Mouse (Mus musculus) ZHBTc4 (cell line): ENCODE measurements around the gene Kif27.

Experiments
- DNase-seq: peaks from one replicate; pipeline ENCODE4 v3.0.0-alpha.2; 2011; ENCODE audit warnings: low read depth, low spot score

Kif27 gene

DNA sequence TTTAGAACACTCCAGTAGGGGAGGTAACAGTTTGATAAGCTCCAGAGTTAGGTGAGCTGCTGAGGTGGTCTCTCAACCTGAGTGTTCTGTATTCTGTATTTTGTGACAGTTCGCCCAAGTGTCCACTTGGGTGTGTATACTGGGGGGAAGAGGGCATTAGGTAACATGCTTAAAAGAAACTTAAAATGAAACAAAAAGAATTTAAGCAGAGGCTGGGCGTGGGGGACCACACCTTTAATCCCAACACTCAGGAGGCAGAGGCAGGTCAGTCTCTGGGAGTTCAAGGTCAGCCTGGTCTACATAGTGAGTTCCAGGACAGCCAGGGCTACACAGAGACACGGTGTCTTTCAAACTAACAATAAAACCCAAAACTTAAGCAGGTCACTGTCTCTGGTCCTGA lies 78.4 kb downstream of the Kif27 start:
- peak; percentile 56 for DNase-seq

GRCm38 (mm10) chr13:58276256-58276655 lies 82.7 kb downstream of the Kif27 start:
- no peak for DNase-seq

DNA sequence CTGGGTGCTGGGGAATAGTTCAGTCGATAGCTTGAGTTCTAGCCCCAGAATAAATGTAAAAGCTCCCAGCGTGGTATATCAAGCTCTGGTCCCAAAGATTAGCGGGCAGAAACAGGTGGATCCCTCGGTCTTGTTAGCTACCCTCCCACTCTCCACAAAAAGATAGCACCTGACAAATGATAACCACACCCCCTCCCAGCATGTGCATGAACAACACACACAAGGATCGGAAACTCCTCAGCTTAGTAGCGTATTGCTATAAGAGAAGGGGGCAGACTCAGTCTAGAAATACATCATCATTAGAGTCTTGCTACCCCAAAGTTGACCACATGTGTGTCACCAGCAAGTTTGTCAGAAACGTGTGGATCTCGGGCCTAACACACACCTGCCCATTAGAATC lies 83.3 kb downstream of the Kif27 start, which contains the start of gene Gkap1:
TSS of gene Gkap1 (minus strand) at position 101 of the 400 bp plus-strand sequence.
- DNase-seq, result no peak

DNA sequence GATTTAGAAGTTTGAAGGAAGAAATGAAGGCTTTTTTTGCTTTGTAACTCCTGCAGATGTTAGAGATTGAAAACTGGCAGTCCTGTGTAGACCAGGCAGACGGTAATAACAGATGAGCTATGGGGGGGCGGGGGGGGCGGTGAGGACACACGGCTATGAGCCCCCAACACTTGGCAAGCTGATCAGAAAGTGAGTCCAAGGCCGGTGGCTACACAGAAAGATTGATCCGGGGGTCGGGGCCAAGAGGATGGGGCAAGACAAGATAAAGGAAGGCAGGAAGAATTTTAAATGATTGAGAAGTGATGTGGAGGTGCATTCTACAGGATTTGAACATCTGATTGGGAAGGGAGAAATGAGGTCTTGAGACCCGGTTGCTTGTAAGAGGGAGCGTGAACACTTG lies 83.8 kb downstream of the Kif27 start:
- DNase-seq, result no peak

DNA sequence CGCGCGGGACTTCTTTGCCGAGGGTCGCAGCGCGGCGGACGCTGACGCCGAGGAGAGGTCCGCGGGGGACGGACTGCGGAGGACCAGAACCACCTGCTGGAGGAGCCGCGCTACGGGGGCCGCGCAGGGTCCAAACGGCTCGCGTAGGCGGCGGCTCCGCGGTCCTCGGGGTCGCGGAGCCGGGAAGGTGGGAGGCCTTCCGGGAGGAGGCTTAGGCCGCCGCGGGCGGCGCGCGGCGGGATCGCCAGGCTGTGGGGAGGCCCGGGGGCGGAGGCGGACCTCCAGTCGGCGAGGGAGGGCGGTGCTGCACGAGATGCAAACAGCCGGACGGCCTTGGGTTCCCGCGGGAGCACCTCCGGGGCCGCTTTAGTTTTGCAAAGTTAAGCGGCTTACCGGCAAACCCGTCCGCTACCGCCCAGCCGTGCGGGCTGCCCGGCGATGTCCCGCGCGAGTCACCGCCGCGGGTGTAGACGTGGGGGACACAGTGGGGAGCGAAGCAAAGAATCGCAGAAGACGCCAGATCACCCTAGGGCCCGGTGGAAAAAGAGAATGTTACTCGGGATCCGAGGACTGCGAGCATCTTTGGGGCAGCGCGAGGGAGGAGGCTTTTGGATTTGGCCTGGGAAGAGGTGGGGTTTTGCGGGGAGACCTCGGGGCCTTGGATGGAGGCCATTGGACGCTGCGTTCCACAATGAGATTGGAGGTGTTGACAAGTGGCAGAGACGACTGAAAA lies 84.5 kb downstream of the Kif27 start:
- peak; percentile 88 for DNase-seq

DNA sequence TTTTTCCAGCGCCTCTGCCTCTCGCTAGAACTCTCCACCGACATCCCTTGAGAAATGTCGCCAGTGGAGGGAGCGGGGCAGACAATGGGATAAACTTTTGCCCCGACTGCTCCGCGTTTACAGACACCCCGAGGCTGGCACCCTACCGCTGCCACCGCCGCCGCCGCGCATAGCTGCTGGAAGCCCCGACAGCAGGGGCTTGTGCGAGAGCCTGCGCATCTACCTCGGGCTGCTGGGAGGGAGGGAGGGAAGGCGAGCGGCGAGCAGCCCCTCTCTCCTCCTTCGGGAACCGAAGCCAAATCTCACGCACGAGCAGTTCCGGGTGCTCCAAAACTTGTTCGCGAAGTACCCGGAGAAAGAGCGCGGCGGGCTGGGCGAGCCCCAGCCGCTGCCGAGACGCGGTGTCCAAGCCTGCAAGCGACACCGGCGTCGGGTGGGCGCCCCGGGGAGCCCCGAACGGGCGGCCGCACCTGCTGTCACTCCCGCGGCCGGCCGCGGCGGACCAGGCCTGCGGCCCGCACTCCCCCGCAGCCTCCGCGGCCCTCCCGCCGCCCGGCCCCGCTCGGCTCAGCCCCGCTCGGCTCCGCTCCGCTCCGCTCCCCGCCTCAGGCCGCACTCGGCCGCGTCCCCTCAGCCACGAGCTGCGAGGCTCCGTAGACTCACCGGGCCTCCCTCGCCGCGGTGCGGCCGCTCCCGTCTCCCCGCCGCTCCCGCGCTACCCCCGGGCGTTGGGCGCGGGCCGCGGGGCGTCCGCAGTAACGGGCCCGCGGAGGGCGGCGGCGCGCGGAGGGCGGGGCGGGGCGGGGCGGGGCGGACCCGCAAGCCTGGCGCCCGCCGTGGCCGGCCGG lies 85.3 kb downstream of the Kif27 start:
- DNase-seq, result peak; percentile 82

DNA sequence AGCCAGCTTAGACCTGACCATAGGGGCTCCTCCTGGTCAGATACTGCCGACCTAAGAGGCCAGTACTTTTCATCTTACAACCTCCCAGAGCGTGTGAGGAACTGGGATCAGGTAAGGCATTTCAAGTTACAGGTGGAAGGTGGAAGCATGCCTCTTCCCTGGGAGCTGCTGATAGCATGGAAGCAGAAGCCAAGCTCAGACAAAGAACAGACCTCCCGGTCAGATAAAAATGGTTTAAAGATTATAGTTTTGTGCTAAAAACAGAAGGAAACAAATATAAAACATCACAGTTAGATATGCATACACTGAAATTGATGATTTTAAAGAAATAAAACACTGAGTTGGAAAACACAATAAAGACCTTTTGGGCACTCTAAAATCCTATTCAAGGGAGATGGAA lies 92.1 kb downstream of the Kif27 start:
- DNase-seq, result no peak

- DNase-seq, result no peak
Measured at GRCm38 (mm10) chr13:58263546-58263945, 95.4 kb downstream of the Kif27 start.

DNA sequence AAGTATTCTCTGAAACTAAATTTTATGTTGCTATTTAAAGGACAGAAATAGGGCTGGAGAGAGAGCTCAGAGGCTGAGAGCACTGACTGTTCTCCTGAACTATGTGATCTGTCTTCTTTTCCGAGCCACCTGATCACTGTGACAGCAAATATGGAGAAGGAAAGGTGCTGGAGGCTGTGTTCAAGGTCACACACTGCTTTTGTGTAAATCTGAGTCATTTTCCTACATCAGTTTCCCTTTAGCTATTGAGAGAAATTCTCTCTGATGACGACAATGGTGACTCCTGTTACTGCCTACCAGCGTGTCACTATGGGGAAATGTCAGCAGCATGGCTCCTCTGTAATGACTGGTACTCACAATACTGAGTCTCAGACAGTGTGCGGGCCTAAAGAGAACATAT lies 97.2 kb downstream of the Kif27 start:
- DNase-seq, result no peak

GRCm38 (mm10) chr13:58253268-58253667 lies 105.7 kb downstream of the Kif27 start:
- DNase-seq, result peak; percentile 46

DNA sequence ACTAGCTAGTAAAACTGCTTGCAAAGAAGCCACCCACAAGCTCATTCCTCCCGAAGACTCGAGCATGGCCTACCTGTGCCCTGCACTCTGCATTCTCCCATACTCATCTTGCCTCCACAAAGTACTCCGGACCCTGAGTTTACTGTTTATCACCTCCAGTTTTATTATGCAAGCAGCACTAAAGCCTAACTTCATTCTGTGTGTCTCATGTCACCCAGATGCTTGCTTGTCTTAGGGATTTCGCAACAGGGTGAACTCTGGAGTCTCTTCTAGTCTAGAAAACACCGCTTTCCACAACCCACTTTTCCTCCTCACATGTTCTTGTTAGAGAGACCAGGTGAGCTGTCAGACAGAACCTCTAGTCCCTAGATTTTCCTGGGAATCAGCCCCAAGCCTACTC lies 110.0 kb downstream of the Kif27 start:
- DNase-seq, result no peak
